Mouse (Mus musculus) limb, embryonic 10.5 days (tissue): Measurements from ENCODE around the gene Tprgl. TPM values are rescaled to one million over a fixed set of nuclear protein-coding genes. Genes with fewer than 3 reads are reported as not detected.

Experiments used
- DNase-seq: peaks from one replicate; pipeline ENCODE4 v3.0.0-alpha.2; 2017; ENCODE audit warnings: low spot score
- H3K27ac ChIP-seq: fragments of 300-500 bp; sonication (generic); 2 replicates; pipeline ENCODE4 v1.5.1; 2016; ENCODE audit warnings: mild to moderate bottlenecking
- H3K27me3 ChIP-seq: fragments of 300-500 bp; sonication (generic); 2 replicates; pipeline ENCODE4 v1.6.1; 2016; ENCODE audit warnings: low read depth, mild to moderate bottlenecking; ENCODE audit not compliant: poor library complexity, severe bottlenecking
- H3K36me3 ChIP-seq: fragments of 300-500 bp; sonication (generic); 2 replicates; pipeline ENCODE4 v1.6.1; 2016; ENCODE audit warnings: mild to moderate bottlenecking, moderate library complexity
- H3K4me1 ChIP-seq: fragments of 300-500 bp; sonication (generic); 2 replicates; pipeline ENCODE4 v1.6.1; 2016
- H3K4me3 ChIP-seq: fragments of 300-500 bp; sonication (generic); 2 replicates; pipeline ENCODE4 v1.5.1; 2016; ENCODE audit warnings: mild to moderate bottlenecking, moderate library complexity
- H3K9me3 ChIP-seq: fragments of 300-500 bp; sonication (generic); replicated peaks from 2 replicates; pipeline ENCODE4 v1.6.1; 2016; ENCODE audit warnings: mild to moderate bottlenecking
- WGBS: fragments of 180-500 bp; shearing (Covaris S2); methylation state at CpG from one replicate; pipeline ENCODE4 v1.1.7; 2016; 5-methylcytosine and 5-hydroxymethylcytosine counted together
- polyA plus RNA-seq: library from polyadenylated mRNA; unstranded; fragments of >200 nt; fragmentation: Nextera tagmentation; extraction: Ambion mirVana; gene quantifications from 2 replicates; pipeline ENCODE4 v1.2.1, GENCODE M21; 2016

Gene Tprgl
- polyA plus RNA-seq, 1 experiment from 2014 or later = 100 TPM

DNA sequence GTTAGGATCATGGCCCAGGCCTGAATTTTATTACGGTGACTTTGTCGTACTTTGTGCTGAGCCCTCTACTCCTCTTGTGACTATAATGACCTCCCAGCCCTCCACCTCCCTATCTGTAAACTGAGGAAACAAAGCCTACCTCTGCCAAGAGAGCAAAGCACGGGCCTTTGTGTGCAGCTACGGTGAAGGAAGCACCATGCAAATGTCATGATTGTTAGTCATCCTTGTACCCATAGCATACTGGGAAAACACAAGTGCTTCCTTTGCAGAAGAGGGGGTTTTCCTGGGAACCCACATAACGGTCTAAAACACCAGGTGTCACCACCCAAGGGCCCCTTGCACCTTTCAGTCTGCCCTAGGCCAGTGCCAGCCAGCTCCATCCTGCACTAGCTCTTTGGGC lies 35.3 kb downstream of the Tprgl start:
- 81% methylated on average over 5 of the region's 5 CpGs for WGBS
- no peak overlapping the region for H3K4me3 ChIP-seq
- H3K27me3 ChIP-seq = peaks cover 34% of the 10 kb centered on the region
- no peaks in the 10 kb centered on the region for H3K9me3 ChIP-seq
- DNase-seq = no peak
- H3K4me1 ChIP-seq = no peaks in the 10 kb centered on the region
- no peak overlapping the region for H3K27ac ChIP-seq
- no peaks in the 10 kb centered on the region for H3K36me3 ChIP-seq

DNA sequence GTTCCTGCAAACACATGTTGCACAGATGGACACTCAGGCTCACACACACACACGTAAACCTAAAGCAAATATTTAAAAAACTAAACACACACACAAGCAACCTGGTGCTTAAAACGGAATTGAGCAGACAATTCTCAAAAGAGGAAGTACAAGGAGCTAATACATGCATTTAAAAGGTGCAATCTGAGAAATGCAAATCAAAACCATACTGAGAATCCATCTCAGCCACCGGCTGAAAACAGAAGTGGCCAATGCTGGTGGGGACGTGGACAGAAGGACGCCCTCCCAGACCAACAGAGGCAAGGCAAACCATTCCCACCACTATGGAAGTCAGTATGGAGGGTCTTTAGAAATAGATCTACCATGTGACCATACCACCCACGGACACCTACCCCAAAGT lies 36.9 kb downstream of the Tprgl start:
- Histone ChIP-seq H3K27ac (no peak overlapping the region), H3K36me3 (no peaks in the 10 kb centered on the region), H3K9me3 (no peaks in the 10 kb centered on the region), H3K27me3 (peaks cover 22% of the 10 kb centered on the region), H3K4me1 (no peaks in the 10 kb centered on the region), H3K4me3 (no peak overlapping the region)
- 83% methylated on average over 6 of the region's 6 CpGs for WGBS
- DNase-seq = no peak

DNA sequence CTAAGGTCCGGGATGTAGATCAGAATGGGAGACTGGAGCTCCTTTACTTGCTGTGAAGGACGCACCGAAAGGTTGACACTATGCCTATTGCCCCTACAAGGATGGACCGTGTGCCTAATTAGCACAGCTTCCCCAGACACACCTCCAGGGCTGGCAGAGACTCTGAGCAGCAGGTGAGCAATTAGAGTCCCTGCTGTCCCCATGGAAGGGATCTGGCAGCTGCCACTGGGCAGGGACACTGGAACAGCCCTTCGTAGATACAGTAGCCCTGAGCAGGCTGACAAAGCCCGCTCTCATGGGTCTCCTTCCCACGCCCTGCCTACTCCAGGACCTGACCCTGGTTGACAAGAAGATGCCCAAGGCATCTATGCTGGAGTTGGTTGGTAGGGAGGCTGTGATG lies 38.1 kb downstream of the Tprgl start:
- Histone ChIP-seq H3K27ac (no peak overlapping the region), H3K36me3 (no peaks in the 10 kb centered on the region), H3K4me1 (no peaks in the 10 kb centered on the region), H3K4me3 (no peak overlapping the region), H3K27me3 (peaks cover 22% of the 10 kb centered on the region), H3K9me3 (no peaks in the 10 kb centered on the region)
- DNase-seq = no peak
- 70% methylated on average over 7 of the region's 7 CpGs for WGBS

DNA sequence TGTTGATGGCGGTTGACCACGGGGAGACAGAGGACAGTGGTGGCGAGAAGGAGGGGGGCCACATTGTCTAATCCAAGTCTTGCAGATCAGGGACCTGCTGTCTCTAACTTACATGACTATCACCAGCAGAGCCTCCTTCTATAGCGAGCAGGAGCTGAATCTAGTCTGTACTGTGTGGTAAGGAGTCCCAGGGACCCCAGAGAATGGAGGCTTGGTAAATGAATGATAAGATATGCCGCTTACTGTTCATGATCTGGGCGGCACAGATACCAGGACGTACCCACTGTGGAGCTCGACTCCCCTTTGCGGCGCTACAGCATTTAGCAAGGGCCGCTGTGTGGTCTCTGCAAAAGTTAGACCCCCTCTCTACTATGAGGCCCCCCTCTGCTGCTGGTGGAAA lies 38.7 kb downstream of the Tprgl start:
- 77% methylated on average over 11 of the region's 11 CpGs for WGBS
- H3K9me3 ChIP-seq = no peaks in the 10 kb centered on the region
- DNase-seq = no peak
- H3K27me3 ChIP-seq = peaks cover 22% of the 10 kb centered on the region
- H3K27ac ChIP-seq = no peak overlapping the region
- H3K36me3 ChIP-seq = no peaks in the 10 kb centered on the region
- no peaks in the 10 kb centered on the region for H3K4me1 ChIP-seq
- no peak overlapping the region for H3K4me3 ChIP-seq

DNA sequence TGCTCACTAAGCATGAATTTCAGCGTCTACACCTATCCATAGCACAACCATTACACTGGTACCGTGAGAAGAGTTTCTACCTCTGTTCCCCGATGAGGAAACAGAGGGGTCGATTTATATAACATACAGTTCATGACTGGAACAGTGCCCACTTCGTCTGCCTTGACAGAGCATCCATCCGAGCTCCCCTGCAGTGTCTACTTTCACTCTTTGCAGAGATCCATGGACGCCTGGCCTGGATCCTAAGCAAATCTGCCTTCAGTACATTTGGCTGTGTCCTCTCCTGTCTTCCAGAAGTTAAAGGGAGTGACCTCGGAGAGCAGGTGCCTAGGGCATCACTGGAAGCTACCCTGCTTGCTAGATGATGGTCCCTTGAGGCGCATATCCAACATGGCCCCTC lies 41.3 kb downstream of the Tprgl start:
- Histone ChIP-seq H3K36me3 (no peaks in the 10 kb centered on the region), H3K27me3 (peaks cover 17% of the 10 kb centered on the region), H3K27ac (no peak overlapping the region), H3K4me3 (no peak overlapping the region), H3K9me3 (no peaks in the 10 kb centered on the region), H3K4me1 (0 out of 2 replicates have a peak, but pooled peaks cover 4% of the 10 kb centered on the region)
- WGBS = 85% methylated on average over 9 of the region's 9 CpGs
- DNase-seq = no peak

DNA sequence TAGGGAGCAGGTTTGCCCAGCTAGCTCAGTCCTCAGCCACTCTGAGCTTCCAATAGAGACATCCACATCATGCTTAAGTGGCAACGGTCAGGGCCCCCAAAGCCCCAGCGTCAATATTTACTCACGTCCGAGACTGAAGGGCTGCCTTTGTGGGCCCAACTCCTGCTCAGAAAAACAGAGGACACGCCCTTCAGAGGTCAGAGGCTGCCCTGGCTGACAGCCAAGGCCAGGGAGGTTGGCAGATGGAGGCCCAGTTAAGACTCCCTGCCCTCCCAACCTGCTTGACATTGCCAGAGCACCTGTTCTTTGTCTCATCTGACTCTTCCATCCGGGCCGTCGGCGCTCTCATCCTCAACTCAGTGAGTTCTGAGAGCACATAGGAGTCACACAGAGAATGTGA lies 41.7 kb downstream of the Tprgl start:
- no peak overlapping the region for H3K4me3 ChIP-seq
- H3K9me3 ChIP-seq = no peaks in the 10 kb centered on the region
- H3K27ac ChIP-seq = no peak overlapping the region
- H3K4me1 ChIP-seq = 0 out of 2 replicates have a peak, but pooled peaks cover 4% of the 10 kb centered on the region
- H3K36me3 ChIP-seq = no peaks in the 10 kb centered on the region
- peaks cover 13% of the 10 kb centered on the region for H3K27me3 ChIP-seq
- WGBS = 80% methylated on average over 9 of the region's 9 CpGs
- no peak for DNase-seq

DNA sequence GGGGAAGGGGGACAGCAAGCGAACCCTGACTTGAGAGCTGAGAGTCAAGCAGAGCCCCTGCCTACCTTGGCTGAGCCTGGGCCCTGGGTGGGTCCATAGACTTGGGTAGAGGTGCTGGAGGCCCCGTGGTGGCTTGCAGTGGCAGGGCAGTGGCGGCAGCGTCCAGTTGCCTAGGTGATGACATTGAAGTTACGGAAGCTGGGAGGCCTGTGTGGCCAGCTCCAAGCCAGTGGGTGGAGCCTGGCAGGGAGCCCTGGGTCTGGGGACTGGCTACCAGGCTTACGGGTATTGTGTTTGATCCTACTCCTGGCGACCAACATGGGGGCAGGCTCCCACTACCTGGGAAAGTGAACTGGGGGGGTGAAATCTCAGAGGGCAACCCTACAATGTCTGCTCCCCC lies 44.0 kb downstream of the Tprgl start:
- Histone ChIP-seq H3K4me3 (no peak overlapping the region), H3K36me3 (no peaks in the 10 kb centered on the region), H3K27ac (no peak overlapping the region), H3K27me3 (peaks cover 4% of the 10 kb centered on the region; the same call in 1 of the 2 replicates), H3K4me1 (0 out of 2 replicates have a peak, but pooled peaks cover 4% of the 10 kb centered on the region), H3K9me3 (no peaks in the 10 kb centered on the region)
- 50% methylated on average over 7 of the region's 7 CpGs for WGBS
- DNase-seq = no peak

DNA sequence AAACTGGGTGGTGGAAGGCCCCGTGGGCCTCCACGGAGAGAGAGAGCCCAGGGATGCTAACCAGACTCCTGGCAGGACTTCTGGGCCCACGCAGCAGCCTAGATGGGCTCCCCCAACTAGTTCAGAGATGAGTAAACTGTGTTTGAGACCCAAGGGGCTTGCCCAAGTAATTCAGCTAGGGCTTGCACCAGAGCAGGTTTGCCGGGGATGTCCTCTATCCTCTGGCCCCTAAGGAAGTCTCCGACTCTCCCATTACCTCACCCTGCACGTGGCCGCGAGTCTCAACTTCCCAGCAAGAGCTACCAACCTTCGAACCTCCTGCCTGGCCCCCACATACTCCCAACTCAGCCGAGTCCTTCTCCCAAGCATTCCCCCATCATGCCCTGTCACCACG lies 50.6 kb downstream of the Tprgl start:
- 82% methylated on average over 11 of the region's 11 CpGs for WGBS
- Histone ChIP-seq H3K4me1 (peaks cover 7% of the 10 kb centered on the region), H3K27ac (no peak overlapping the region), H3K36me3 (no peaks in the 10 kb centered on the region), H3K4me3 (no peak overlapping the region), H3K9me3 (no peaks in the 10 kb centered on the region), H3K27me3 (peaks cover 31% of the 10 kb centered on the region)
- DNase-seq = no peak

DNA sequence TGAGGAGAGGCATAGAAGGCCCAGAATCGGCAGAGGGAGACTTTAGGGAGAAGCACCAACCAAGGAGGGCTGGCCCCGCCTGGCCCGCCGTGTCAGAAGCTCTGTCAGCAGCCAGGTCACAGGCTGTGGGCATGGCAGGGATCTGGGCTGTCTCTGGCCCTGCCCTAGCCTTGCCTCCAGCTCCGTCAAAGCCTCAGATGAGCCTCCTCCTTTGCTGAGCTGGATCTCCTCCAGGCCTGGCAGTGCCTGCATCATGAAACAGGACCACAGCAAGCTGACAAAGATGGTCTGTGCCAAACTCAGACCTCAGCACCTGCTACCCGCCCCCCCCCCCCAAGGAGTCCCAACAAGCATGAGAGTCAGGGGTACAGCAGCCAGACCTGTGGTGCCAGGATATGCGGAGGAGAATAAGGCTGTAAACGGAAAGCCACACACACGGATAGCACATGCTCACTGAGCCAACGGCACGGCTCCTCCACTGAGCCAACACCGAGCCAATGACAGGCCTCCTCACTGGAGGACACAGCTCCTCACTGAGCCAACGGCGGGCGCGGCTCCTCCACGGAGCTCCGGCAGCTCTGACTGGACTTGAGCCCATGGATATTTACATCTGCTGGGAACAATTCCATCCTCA lies 51.1 kb downstream of the Tprgl start:
- Histone ChIP-seq H3K9me3 (no peaks in the 10 kb centered on the region), H3K4me1 (peaks cover 7% of the 10 kb centered on the region), H3K4me3 (no peak overlapping the region), H3K27me3 (peaks cover 36% of the 10 kb centered on the region), H3K36me3 (no peaks in the 10 kb centered on the region), H3K27ac (no peak overlapping the region)
- DNase-seq = no peak
- WGBS = 64% methylated on average over 18 of the region's 18 CpGs

Other genes starting within 250 kb of the Tprgl start
- 147 and 162 TPM in 2 replicates for gene A430005L14Rik, start 203.4 kb downstream of the Tprgl start, polyA plus RNA-seq
- gene Dffb, start 185.5 kb downstream of the Tprgl start, polyA plus RNA-seq = 14.8 TPM in 2 replicates
- gene Cep104, start 185.5 kb downstream of the Tprgl start, polyA plus RNA-seq = 21.0 and 22.3 TPM in 2 replicates
- gene Lrrc47, start 148.9 kb downstream of the Tprgl start, polyA plus RNA-seq = 28.3 and 32.2 TPM in 2 replicates
- gene Smim1, start 134.4 kb downstream of the Tprgl start, polyA plus RNA-seq = 12.7 and 27.4 TPM in 2 replicates
- gene Ccdc27, start 118.0 kb downstream of the Tprgl start, polyA plus RNA-seq = not detected in 2 replicates
- 0.30 and 0.80 TPM in 2 replicates for gene Trp73, start 20.5 kb downstream of the Tprgl start, polyA plus RNA-seq
- 43.8 and 49.0 TPM in 2 replicates for gene Wrap73, start 18.3 kb downstream of the Tprgl start, polyA plus RNA-seq
- gene Megf6, start 10.1 kb upstream of the Tprgl start, polyA plus RNA-seq = 33.6 and 43.5 TPM in 2 replicates
- gene Arhgef16, start 141.0 kb upstream of the Tprgl start, polyA plus RNA-seq = 5.3 and 6.2 TPM in 2 replicates
- 0.18 TPM in 1 of 2 replicates, not detected in the other for gene B230104I21Rik, start 175.5 kb upstream of the Tprgl start, polyA plus RNA-seq